In genomic region chr11:98792081-98792480, GRCm38 (mm10) we compare ENCODE assay signal across 21 mouse cellular contexts. TPM values are rescaled to one million over a fixed set of nuclear protein-coding genes. Genes with fewer than 3 reads are reported as not detected.
DNase-seq lines count a peak whose midpoint lies in the region; ATAC-seq lines count a peak whose summit lies in the region.
"Had no signal": no experiment of that assay in that cellular context is flagged by ENCODE, and none has a peak within 500 bp of the region (broad histone marks: within the 10 kb centered on the region; RNA-seq: fewer than 3 reads in every experiment).

No protein-coding gene starts in this region.

- intact Hi-C loops in left cerebral cortex, postnatal 10 days (cut with DNase I), result no loop called here

- H3K4me2 ChIP-seq in kidney, embryonic 15.5 days, result no peak overlapping the region
- H3K4me2 ChIP-seq in lung, embryonic 16.5 days (ENCODE audit: low read depth, low read length), result no peak overlapping the region
- H3K4me2 ChIP-seq: embryonic facial prominence, embryonic 12.5 days; heart, embryonic 15.5 days; limb, embryonic 15.5 days; lung, embryonic 15.5 days; midbrain, embryonic 15.5 days had no signal

- 16% methylated on average over 4 of the region's 4 CpGs for WGBS in kidney, embryonic 15.5 days
- 17% methylated on average over 4 of the region's 4 CpGs for whole genome bisulfite sequencing in lung, embryonic 16.5 days
- WGBS in embryonic facial prominence, embryonic 10.5 days, result 7% methylated on average over 4 of the region's 4 CpGs

- H3K36me3 ChIP-seq in kidney, embryonic 15.5 days, result no peaks in the 10 kb centered on the region
- no peaks in the 10 kb centered on the region for H3K36me3 ChIP-seq in lung, embryonic 16.5 days (ENCODE audit: control insufficient read depth, insufficient read depth, low read length)
- no peaks in the 10 kb centered on the region for H3K36me3 ChIP-seq in embryonic facial prominence, embryonic 10.5 days (replicated peaks)
- H3K36me3 ChIP-seq: embryonic facial prominence, embryonic 12.5 days; heart, embryonic 15.5 days; limb, embryonic 15.5 days; lung, embryonic 15.5 days; midbrain, embryonic 15.5 days had no signal

- H3K4me1 ChIP-seq in kidney, embryonic 15.5 days, result peaks cover 44% of the 10 kb centered on the region
- H3K4me1 ChIP-seq in lung, embryonic 16.5 days (replicated peaks; ENCODE audit: control insufficient read depth, insufficient read depth, low read length), result peaks cover 30% of the 10 kb centered on the region
- peaks cover 51% of the 10 kb centered on the region for H3K4me1 ChIP-seq in embryonic facial prominence, embryonic 10.5 days

- peak overlapping the region; percentile 2; the same call in 1 of the 2 replicates for H3K9ac ChIP-seq in kidney, embryonic 15.5 days
- 0 out of 2 replicates have a peak overlapping the region, but pooled peaks have one; percentile 14 for H3K9ac ChIP-seq in lung, embryonic 16.5 days (ENCODE audit: low read length)
- H3K9ac ChIP-seq: embryonic facial prominence, embryonic 12.5 days; heart, embryonic 15.5 days; limb, embryonic 15.5 days; lung, embryonic 15.5 days; midbrain, embryonic 15.5 days had no signal

- no peaks in the 10 kb centered on the region for H3K9me3 ChIP-seq in kidney, embryonic 15.5 days (replicated peaks)
- no peaks in the 10 kb centered on the region for H3K9me3 ChIP-seq in lung, embryonic 16.5 days (ENCODE audit: control insufficient read depth, low read length)
- no peaks in the 10 kb centered on the region for H3K9me3 ChIP-seq in embryonic facial prominence, embryonic 10.5 days
- H3K9me3 ChIP-seq: embryonic facial prominence, embryonic 12.5 days; heart, embryonic 15.5 days; limb, embryonic 15.5 days; lung, embryonic 15.5 days; midbrain, embryonic 15.5 days had no signal

- no peaks in the 10 kb centered on the region for H3K27me3 ChIP-seq in kidney, embryonic 15.5 days
- H3K27me3 ChIP-seq in lung, embryonic 16.5 days (ENCODE audit: control insufficient read depth, insufficient read depth, low read depth, low read length), result no peaks in the 10 kb centered on the region
- no peaks in the 10 kb centered on the region for H3K27me3 ChIP-seq in embryonic facial prominence, embryonic 10.5 days (replicated peaks; ENCODE audit: low read depth, poor library complexity, severe bottlenecking)
- H3K27me3 ChIP-seq: embryonic facial prominence, embryonic 12.5 days; heart, embryonic 15.5 days; limb, embryonic 15.5 days; lung, embryonic 15.5 days; midbrain, embryonic 15.5 days had no signal

- DNase-seq in cerebellum, adult 9-11 months, result peak; percentile 31
- no peak for DNase-seq in cerebellum, postnatal 14 days
- DNase-seq in kidney, postnatal 25 days, result no peak
- DNase-seq in lung, postnatal 4 days, result no peak
- DNase-seq in embryonic facial prominence, embryonic 10.5 days (ENCODE audit: low spot score), result no peak
- no peak for DNase-seq in left cerebral cortex, postnatal 10 days (ENCODE audit: extremely low spot score in 1 of 2, low spot score in 2 of 2)
- DNase-seq: gastrocnemius, postnatal 25 days; heart, adult 2 months; kidney, adult 9 months; layer of hippocampus, postnatal 36 days; right cerebral cortex, postnatal 14 days; thymus, postnatal 14 days had no signal

- no peak for ATAC-seq in kidney, embryonic 15.5 days (replicated peaks; ENCODE audit: low FRiP score)
- ATAC-seq in lung, embryonic 16.5 days (ENCODE audit: low read depth), result no peak
- ATAC-seq: CD4-positive, CD25-positive, alpha-beta regulatory T cell, adult 4 months; inflammation-experienced regulatory T-cells, adult 6 months; midbrain, embryonic 15.5 days had no signal

- no peak overlapping the region for H3K4me3 ChIP-seq in kidney, embryonic 15.5 days (replicated peaks)
- no peak overlapping the region for H3K4me3 ChIP-seq in lung, embryonic 16.5 days (ENCODE audit: low read length)
- peak overlapping the region; percentile 8; the same call in 1 of the 2 replicates for H3K4me3 ChIP-seq in embryonic facial prominence, embryonic 10.5 days
- H3K4me3 ChIP-seq: heart, adult 2 months; heart, embryonic 15.5 days; limb, embryonic 15.5 days; lung, embryonic 15.5 days; midbrain, embryonic 15.5 days had no signal

- H3K27ac ChIP-seq in kidney, embryonic 15.5 days, result no peak overlapping the region
- H3K27ac ChIP-seq in lung, embryonic 16.5 days (ENCODE audit: low read length), result no peak overlapping the region
- no peak overlapping the region for H3K27ac ChIP-seq in embryonic facial prominence, embryonic 10.5 days (replicated peaks)
- H3K27ac ChIP-seq: embryonic facial prominence, embryonic 12.5 days; heart, adult 2 months; heart, embryonic 15.5 days; limb, embryonic 15.5 days; lung, embryonic 15.5 days; midbrain, embryonic 15.5 days had no signal

RNA-seq across cellular contexts. Expression of gene Msl1, which starts 3.2 kb away (rescaled TPM):
- polyA plus RNA-seq in kidney, embryonic 15.5 days (2015; fragmentation: Nextera tagmentation; extraction: Ambion mirVana), result 25.1 and 25.8 TPM in 2 replicates
- polyA plus RNA-seq in lung, embryonic 16.5 days (2015; fragmentation: Nextera tagmentation; extraction: Ambion mirVana), result 19.4 and 20.3 TPM in 2 replicates
- 23.4 and 23.5 TPM in 2 replicates for polyA plus RNA-seq in embryonic facial prominence, embryonic 10.5 days (2016; fragmentation: Nextera tagmentation; extraction: Ambion mirVana)
- 100 to 1,000 TPM; 162 to 177 TPM for total RNA-seq in left cerebral cortex, postnatal 10 days (2021)

RNA-seq across cellular contexts. Expression of gene Casc3, which starts 12.6 kb away (rescaled TPM):
- polyA plus RNA-seq in kidney, embryonic 15.5 days (2015; fragmentation: Nextera tagmentation; extraction: Ambion mirVana), result 40.6 and 40.8 TPM in 2 replicates
- 33.2 and 36.6 TPM in 2 replicates for polyA plus RNA-seq in lung, embryonic 16.5 days (2015; fragmentation: Nextera tagmentation; extraction: Ambion mirVana)
- polyA plus RNA-seq in embryonic facial prominence, embryonic 10.5 days (2016; fragmentation: Nextera tagmentation; extraction: Ambion mirVana), result 47.5 and 48.3 TPM in 2 replicates
- total RNA-seq in left cerebral cortex, postnatal 10 days (2021), result 10 to 100 TPM; 52.3 to 55.8 TPM

RNA-seq across cellular contexts. Expression of gene Nr1d1, which starts 16.9 kb away (rescaled TPM):
- polyA plus RNA-seq in kidney, embryonic 15.5 days (2015; fragmentation: Nextera tagmentation; extraction: Ambion mirVana), result 2.0 and 2.3 TPM in 2 replicates
- 1.4 and 1.6 TPM in 2 replicates for polyA plus RNA-seq in lung, embryonic 16.5 days (2015; fragmentation: Nextera tagmentation; extraction: Ambion mirVana)
- polyA plus RNA-seq in embryonic facial prominence, embryonic 10.5 days (2016; fragmentation: Nextera tagmentation; extraction: Ambion mirVana), result 1.1 and 1.8 TPM in 2 replicates
- total RNA-seq in left cerebral cortex, postnatal 10 days (2021), result 10 to 100 TPM; 63.3 to 70.5 TPM

RNA-seq across cellular contexts. Expression of gene Rapgefl1, which starts 44.5 kb away (rescaled TPM):
- polyA plus RNA-seq in kidney, embryonic 15.5 days (2015; fragmentation: Nextera tagmentation; extraction: Ambion mirVana), result 1.6 and 1.7 TPM in 2 replicates
- polyA plus RNA-seq in lung, embryonic 16.5 days (2015; fragmentation: Nextera tagmentation; extraction: Ambion mirVana), result 1.3 and 1.4 TPM in 2 replicates
- 1.4 and 1.8 TPM in 2 replicates for polyA plus RNA-seq in embryonic facial prominence, embryonic 10.5 days (2016; fragmentation: Nextera tagmentation; extraction: Ambion mirVana)
- 100 to 1,000 TPM; 121 to 122 TPM for total RNA-seq in left cerebral cortex, postnatal 10 days (2021)

RNA-seq across cellular contexts. Expression of gene Thra, which starts 51.6 kb away (rescaled TPM):
- polyA plus RNA-seq in kidney, embryonic 15.5 days (2015; fragmentation: Nextera tagmentation; extraction: Ambion mirVana), result 21.7 and 26.9 TPM in 2 replicates
- 36.3 and 36.4 TPM in 2 replicates for polyA plus RNA-seq in lung, embryonic 16.5 days (2015; fragmentation: Nextera tagmentation; extraction: Ambion mirVana)
- polyA plus RNA-seq in embryonic facial prominence, embryonic 10.5 days (2016; fragmentation: Nextera tagmentation; extraction: Ambion mirVana), result 8.8 and 9.1 TPM in 2 replicates
- total RNA-seq in left cerebral cortex, postnatal 10 days (2021), result 1,000 to 10,000 TPM; 1,115 to 1,123 TPM
